Mouse (Mus musculus): ENCODE results near the gene Pcnx4. TPM values are rescaled to one million over a fixed set of nuclear protein-coding genes. Genes with fewer than 3 reads are reported as not detected.
"Not testable (repeated sequence)": the region's sequence is repeated elsewhere in the genome, so short reads cannot be mapped to it uniquely, and the experiment has no call there.

The Pcnx4 gene
- polyA plus RNA-seq, 1 experiment, result 18.4 TPM

GRCm38 (mm10) chr12:72583099-72583498 is 46.9 kb downstream of the Pcnx4 start:
- TF ChIP-seq CTCF (IDR thresholded peaks at IDR 0.05; ENCODE audit: extremely low read depth, insufficient read depth, low read length), result no peak
- Histone ChIP-seq H3K4me1 (ENCODE audit: control insufficient read depth, insufficient read depth, low read length) (no peaks in the 10 kb centered on the region), H3K4me3 (ENCODE audit: insufficient read depth, low read length) (no peak overlapping the region), H3K27ac (ENCODE audit: insufficient read depth, low read length) (no peak overlapping the region)

GRCm38 (mm10) chr12:72585339-72585738 is 49.2 kb downstream of the Pcnx4 start:
- no peak overlapping the region for H3K4me3 ChIP-seq (ENCODE audit: insufficient read depth, low read length)
- no peak overlapping the region for H3K27ac ChIP-seq (ENCODE audit: insufficient read depth, low read length)
- no peak for TF ChIP-seq CTCF (IDR thresholded peaks at IDR 0.05; ENCODE audit: extremely low read depth, insufficient read depth, low read length)
- TF ChIP-seq POLR2A (IDR thresholded peaks at IDR 0.05; ENCODE audit: extremely low read depth, insufficient read depth, low read length), result no peak
- no peaks in the 10 kb centered on the region for H3K4me1 ChIP-seq (ENCODE audit: control insufficient read depth, insufficient read depth, low read length)

- Histone ChIP-seq H3K4me3 (ENCODE audit: insufficient read depth, low read length) (no peak overlapping the region), H3K27ac (ENCODE audit: insufficient read depth, low read length) (no peak overlapping the region), H3K4me1 (ENCODE audit: control insufficient read depth, insufficient read depth, low read length) (no peaks in the 10 kb centered on the region)
- TF ChIP-seq CTCF (IDR thresholded peaks at IDR 0.05; ENCODE audit: extremely low read depth, insufficient read depth, low read length) (no peak), POLR2A (IDR thresholded peaks at IDR 0.05; ENCODE audit: extremely low read depth, insufficient read depth, low read length) (no peak)
These were observed 56.8 kb downstream of the Pcnx4 start for GRCm38 (mm10) chr12:72592991-72593390.

DNA sequence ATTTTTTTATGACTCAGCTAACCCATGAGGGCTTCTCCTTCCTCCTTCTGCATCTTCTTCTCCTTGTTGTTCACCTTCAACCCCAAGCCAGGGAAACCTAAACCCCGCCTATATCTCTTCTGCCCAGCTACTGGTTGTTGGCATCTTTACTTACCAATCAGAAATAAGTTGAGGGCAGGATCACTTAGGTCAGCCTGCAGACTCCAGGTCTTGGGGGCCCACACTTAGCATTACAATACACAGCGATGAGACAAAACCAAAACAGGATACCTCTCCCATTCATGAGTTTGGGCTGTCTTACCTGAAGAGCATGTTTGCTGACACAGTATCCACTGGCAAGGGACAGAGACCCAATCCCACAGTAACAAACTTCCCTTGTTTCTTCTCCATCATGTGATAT is 57.8 kb downstream of the Pcnx4 start:
- Histone ChIP-seq H3K4me1 (ENCODE audit: control insufficient read depth, insufficient read depth, low read length) (no peaks in the 10 kb centered on the region), H3K27ac (ENCODE audit: insufficient read depth, low read length) (no peak overlapping the region), H3K4me3 (ENCODE audit: insufficient read depth, low read length) (no peak overlapping the region)
- TF ChIP-seq CTCF (IDR thresholded peaks at IDR 0.05; ENCODE audit: extremely low read depth, insufficient read depth, low read length) (no peak), POLR2A (IDR thresholded peaks at IDR 0.05; ENCODE audit: extremely low read depth, insufficient read depth, low read length) (no peak)

DNA sequence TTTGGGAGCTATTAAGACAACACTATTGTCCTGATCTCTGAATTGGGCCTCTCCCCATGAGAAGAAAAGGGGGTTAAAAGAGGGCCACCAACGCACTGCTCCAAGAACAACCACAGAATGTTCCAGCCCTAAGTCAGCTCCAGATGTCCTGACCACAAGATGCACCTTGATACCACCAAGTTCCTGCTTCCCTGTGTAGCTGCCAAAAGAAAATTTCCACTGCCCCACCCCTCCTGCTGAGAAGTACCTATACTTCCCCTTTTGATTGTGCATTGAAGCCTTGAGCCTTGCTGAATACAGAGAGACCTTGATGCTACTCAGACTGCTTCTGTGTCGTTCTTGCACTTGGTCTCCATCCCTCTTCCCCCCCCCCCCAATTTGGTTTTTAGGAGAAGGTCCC is 62.5 kb downstream of the Pcnx4 start:
- H3K27ac ChIP-seq (ENCODE audit: insufficient read depth, low read length); H3K4me3 ChIP-seq (ENCODE audit: insufficient read depth, low read length); H3K4me1 ChIP-seq (ENCODE audit: control insufficient read depth, insufficient read depth, low read length): not testable (repeated sequence)

- Histone ChIP-seq H3K4me1 (ENCODE audit: control insufficient read depth, insufficient read depth, low read length) (no peaks in the 10 kb centered on the region), H3K4me3 (ENCODE audit: insufficient read depth, low read length) (no peak overlapping the region)
- TF ChIP-seq POLR2A (IDR thresholded peaks at IDR 0.05; ENCODE audit: extremely low read depth, insufficient read depth, low read length), result no peak
- TF ChIP-seq CTCF (IDR thresholded peaks at IDR 0.05; ENCODE audit: extremely low read depth, insufficient read depth, low read length), result no peak
These were observed 75.9 kb downstream of the Pcnx4 start for GRCm38 (mm10) chr12:72612053-72612452.

GRCm38 (mm10) chr12:72620856-72621255 is 84.7 kb downstream of the Pcnx4 start:
- TF ChIP-seq POLR2A (IDR thresholded peaks at IDR 0.05; ENCODE audit: extremely low read depth, insufficient read depth, low read length) (no peak), CTCF (IDR thresholded peaks at IDR 0.05; ENCODE audit: extremely low read depth, insufficient read depth, low read length) (no peak)
- H3K4me3 ChIP-seq (ENCODE audit: insufficient read depth, low read length), result no peak overlapping the region
- no peak overlapping the region for H3K27ac ChIP-seq (ENCODE audit: insufficient read depth, low read length)
- H3K4me1 ChIP-seq (ENCODE audit: control insufficient read depth, insufficient read depth, low read length), result no peaks in the 10 kb centered on the region

More at GRCm38 (mm10) chr12:72612053-72612452, 75.9 kb downstream of the Pcnx4 start:
- no peak overlapping the region for H3K27ac ChIP-seq (ENCODE audit: insufficient read depth, low read length)

- Histone ChIP-seq H3K4me1 (ENCODE audit: control insufficient read depth, insufficient read depth, low read length) (no peaks in the 10 kb centered on the region), H3K4me3 (ENCODE audit: insufficient read depth, low read length) (no peak overlapping the region), H3K27ac (ENCODE audit: insufficient read depth, low read length) (no peak overlapping the region)
- TF ChIP-seq POLR2A (IDR thresholded peaks at IDR 0.05; ENCODE audit: extremely low read depth, insufficient read depth, low read length) (no peak), CTCF (IDR thresholded peaks at IDR 0.05; ENCODE audit: extremely low read depth, insufficient read depth, low read length) (no peak)
These were observed 85.3 kb downstream of the Pcnx4 start for GRCm38 (mm10) chr12:72621441-72621840.

- no peak for TF ChIP-seq POLR2A (IDR thresholded peaks at IDR 0.05; ENCODE audit: extremely low read depth, insufficient read depth, low read length)
- TF ChIP-seq CTCF (IDR thresholded peaks at IDR 0.05; ENCODE audit: extremely low read depth, insufficient read depth, low read length), result no peak
- Histone ChIP-seq H3K27ac (ENCODE audit: insufficient read depth, low read length) (no peak overlapping the region), H3K4me3 (ENCODE audit: insufficient read depth, low read length) (no peak overlapping the region), H3K4me1 (ENCODE audit: control insufficient read depth, insufficient read depth, low read length) (no peaks in the 10 kb centered on the region)
These were observed 86.8 kb downstream of the Pcnx4 start for GRCm38 (mm10) chr12:72622853-72623496.

DNA sequence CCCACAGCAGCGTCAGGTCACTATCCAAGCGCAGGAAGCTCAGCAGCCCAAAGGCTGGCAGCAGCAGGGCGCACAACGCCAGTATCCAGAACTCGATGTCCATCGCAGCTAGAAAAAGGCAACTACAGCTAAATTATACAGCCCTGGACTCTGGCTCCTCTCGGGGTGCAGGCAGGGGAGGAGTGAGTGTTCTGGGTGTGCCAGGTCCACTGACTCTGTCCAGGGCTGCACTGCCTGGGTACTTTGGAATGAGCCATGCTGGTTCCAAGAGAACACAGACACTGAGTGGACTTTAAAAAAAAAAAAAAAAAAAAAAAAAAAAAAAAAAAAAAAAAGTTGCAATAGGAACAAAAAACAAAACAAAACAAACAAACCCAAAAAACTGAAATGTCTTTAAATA is 92.6 kb downstream of the Pcnx4 start:
- Histone ChIP-seq H3K27ac (ENCODE audit: insufficient read depth, low read length) (no peak overlapping the region), H3K4me1 (ENCODE audit: control insufficient read depth, insufficient read depth, low read length) (no peaks in the 10 kb centered on the region), H3K4me3 (ENCODE audit: insufficient read depth, low read length) (no peak overlapping the region)
- TF ChIP-seq CTCF (IDR thresholded peaks at IDR 0.05; ENCODE audit: extremely low read depth, insufficient read depth, low read length) (no peak), POLR2A (IDR thresholded peaks at IDR 0.05; ENCODE audit: extremely low read depth, insufficient read depth, low read length) (no peak)

Other genes starting within 250 kb of the Pcnx4 start
- 1,289 and 1,308 TPM in 2 replicates for gene Rtn1, start 127.3 kb upstream of the Pcnx4 start, polyA plus RNA-seq (2012; rRNA removed)
- gene Lrrc9, start 94.5 kb upstream of the Pcnx4 start, polyA plus RNA-seq (2012; rRNA removed), result 0.62 and 0.79 TPM in 2 replicates
- gene Gm4756, start 113.3 kb downstream of the Pcnx4 start, polyA plus RNA-seq (2012; rRNA removed), result not detected in 2 replicates
- 45.8 and 51.7 TPM in 2 replicates for gene Dhrs7, start 128.5 kb downstream of the Pcnx4 start, polyA plus RNA-seq (2012; rRNA removed)
- gene Ppm1a, start 221.1 kb downstream of the Pcnx4 start, polyA plus RNA-seq (2012; rRNA removed), result 187 and 197 TPM in 2 replicates

Measured in cortical plate, adult 2 months (tissue).